Mouse (Mus musculus): ENCODE data around the gene Rfx1.

DNA sequence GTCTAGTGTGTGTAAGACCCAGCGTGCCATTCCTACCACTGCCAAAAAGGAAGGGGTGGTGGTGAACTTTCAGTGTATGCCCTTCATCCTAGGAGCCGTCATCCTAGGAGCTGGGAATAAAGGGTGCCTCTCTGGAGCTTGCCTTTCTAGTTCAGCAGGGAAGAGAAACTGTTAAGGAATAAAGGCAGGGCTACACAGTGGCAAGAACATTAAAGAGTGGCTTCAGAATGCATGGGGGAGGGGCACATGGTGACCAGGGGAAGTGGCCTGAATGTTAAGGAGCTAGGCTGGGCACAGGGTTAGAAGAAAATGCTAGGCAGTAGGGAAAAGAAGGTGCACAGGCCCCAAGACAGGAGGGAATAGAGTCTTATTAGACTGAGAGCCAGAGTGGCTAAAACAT lies 3.1 kb downstream of the Rfx1 start:
- TF ChIP-seq CTCF (IDR thresholded peaks at IDR 0.05; ENCODE audit: insufficient read depth, low read depth, low read length) = no peak
- TF ChIP-seq POLR2A (IDR thresholded peaks at IDR 0.05; ENCODE audit: insufficient read depth, low read depth, low read length) = no peak
